Mouse (Mus musculus) thymus, adult 2 months (tissue): ENCODE measurements around the gene Pde4d. TPM values are rescaled to one million over a fixed set of nuclear protein-coding genes. Genes with fewer than 3 reads are reported as not detected.

Experiments
- DNase-seq: peaks from one replicate; pipeline ENCODE4 v3.0.0; 2021
- H3K27ac ChIP-seq: fragments of 200-500 bp; 2 replicates; pipeline ENCODE4 v1.5.1; 2012; ENCODE audit warnings: low read length, control low read depth; ENCODE audit not compliant: control insufficient read depth, insufficient read depth
- H3K27me3 ChIP-seq: fragments of 200-500 bp; 2 replicates; pipeline ENCODE4 v1.6.1; 2012; ENCODE audit warnings: mild to moderate bottlenecking, low read length, moderate library complexity, mixed read lengths; ENCODE audit not compliant: control insufficient read depth, insufficient read depth
- H3K36me3 ChIP-seq: fragments of 200-500 bp; 2 replicates; pipeline ENCODE4 v1.6.1; 2012; ENCODE audit warnings: mild to moderate bottlenecking, low read length, moderate library complexity; ENCODE audit not compliant: control insufficient read depth, insufficient read depth
- H3K4me1 ChIP-seq: fragments of 200-500 bp; replicated peaks from 2 replicates; pipeline ENCODE4 v1.6.1; 2012; ENCODE audit warnings: low read length; ENCODE audit not compliant: control insufficient read depth, insufficient read depth
- H3K4me3 ChIP-seq: fragments of 200-500 bp; 2 replicates; pipeline ENCODE4 v1.5.1; 2012; ENCODE audit warnings: mild to moderate bottlenecking, low read length, control low read depth, moderate library complexity; ENCODE audit not compliant: control insufficient read depth, insufficient read depth
- CTCF ChIP-seq: fragments of 200-500 bp; IDR thresholded peaks from 2 replicates; pipeline ENCODE4 v1.5.1; 2012; ENCODE audit warnings: mild to moderate bottlenecking, control low read depth, low read length, moderate library complexity, borderline replicate concordance; ENCODE audit not compliant: control insufficient read depth, poor library complexity, insufficient read depth; ENCODE audit errors: extremely low read depth
- POLR2A ChIP-seq: fragments of 200-500 bp; IDR thresholded peaks from 2 replicates; pipeline ENCODE4 v1.6.1; 2012; ENCODE audit warnings: mild to moderate bottlenecking, low read length, control low read depth, moderate library complexity; ENCODE audit not compliant: control insufficient read depth, poor library complexity, insufficient read depth; ENCODE audit errors: extremely low read depth
- WGBS: fragments of 180-500 bp; shearing (Covaris S2); methylation state at CpG from one replicate; pipeline ENCODE4 v1.1.7; 2018; 5-methylcytosine and 5-hydroxymethylcytosine counted together
- polyA plus RNA-seq: library from polyadenylated mRNA; depleted of rRNA; stranded (reverse); fragments of >200 nt; gene quantifications from 2 replicates; pipeline ENCODE4 v1.2.3, GENCODE M21; 2012

Gene Pde4d
- polyA plus RNA-seq, 1 experiment: 35.2 TPM

DNA sequence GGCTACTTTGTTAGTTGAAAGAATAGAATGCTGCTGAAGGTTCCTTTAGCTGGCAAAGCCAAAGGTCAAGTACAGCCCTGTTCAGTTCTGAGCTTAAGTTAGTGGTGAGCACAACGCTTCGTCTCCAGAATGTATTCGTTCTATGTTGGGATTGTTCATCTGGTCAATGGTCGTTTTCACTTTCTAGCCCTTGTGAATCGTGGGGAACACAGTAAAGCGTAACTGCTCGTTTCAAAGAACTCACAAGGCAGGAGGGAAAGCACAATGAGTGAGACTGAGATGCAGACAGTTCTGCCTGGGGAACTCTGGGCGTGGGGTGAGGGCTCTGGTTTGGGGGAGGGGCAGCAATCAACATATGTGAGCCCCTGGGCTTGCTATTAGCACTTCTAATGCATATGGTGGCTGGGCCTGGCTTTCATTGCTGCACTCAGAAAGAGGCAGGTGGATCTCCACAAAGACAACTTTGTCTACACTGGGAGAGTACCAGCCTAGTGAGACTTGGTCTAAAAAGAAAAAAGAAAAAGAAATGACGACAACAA, 1328.6 kb downstream of the Pde4d start:
- no peaks in the 10 kb centered on the region for H3K27me3 ChIP-seq
- no peak for TF ChIP-seq CTCF
- no peak for TF ChIP-seq POLR2A
- no peak overlapping the region for H3K27ac ChIP-seq
- no peaks in the 10 kb centered on the region for H3K36me3 ChIP-seq
- no peak overlapping the region for H3K4me3 ChIP-seq
- no peak for DNase-seq
- H3K4me1 ChIP-seq: peaks cover 2% of the 10 kb centered on the region; the same call in 1 of the 2 replicates
- WGBS: 92% methylated on average over 9 of the region's 9 CpGs

DNA sequence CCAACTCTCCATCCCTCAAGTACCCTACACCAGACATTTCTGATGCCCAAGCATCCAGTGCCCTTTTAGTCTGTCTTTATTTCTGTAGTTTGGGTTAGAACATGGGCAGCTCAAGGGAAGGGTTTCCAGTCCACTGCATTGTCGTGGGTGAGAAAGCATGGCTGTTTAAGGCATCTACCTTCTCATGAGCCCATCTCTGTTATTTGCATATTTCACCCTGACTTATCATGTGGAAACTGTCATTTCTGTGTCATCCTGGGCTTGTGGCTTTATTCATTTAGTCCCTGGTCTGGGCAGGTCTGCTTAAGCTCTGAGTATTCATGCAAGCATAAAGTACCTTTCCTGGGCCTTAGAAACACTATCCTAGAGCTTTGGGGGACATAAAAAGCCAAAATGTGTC, 1331.7 kb downstream of the Pde4d start:
- H3K27ac ChIP-seq: no peak overlapping the region
- no peaks in the 10 kb centered on the region for H3K27me3 ChIP-seq
- TF ChIP-seq POLR2A: no peak
- TF ChIP-seq CTCF: no peak
- DNase-seq: no peak
- WGBS: 95% methylated on average over 1 of the region's 1 CpGs
- no peaks in the 10 kb centered on the region for H3K36me3 ChIP-seq
- no peak overlapping the region for H3K4me3 ChIP-seq
- no peaks in the 10 kb centered on the region for H3K4me1 ChIP-seq

DNA sequence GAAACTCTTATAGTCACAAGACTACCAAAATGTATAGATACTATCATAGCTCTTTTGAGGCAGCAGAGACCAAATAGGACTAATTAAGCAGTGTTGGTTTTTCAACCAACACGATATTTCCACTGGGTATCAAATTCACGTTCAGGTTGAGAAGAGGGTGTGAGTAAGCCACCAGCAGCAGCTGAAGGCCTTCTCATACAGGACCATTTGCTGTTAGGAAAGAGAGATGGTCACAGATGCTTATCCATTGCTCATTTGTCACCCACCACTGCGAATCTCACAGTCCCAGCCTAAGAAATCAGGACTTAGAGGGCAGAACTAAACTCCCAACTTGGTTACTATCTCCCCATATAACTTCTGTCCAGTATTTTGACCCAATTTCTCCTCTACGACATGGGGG, 1338.9 kb downstream of the Pde4d start:
- Histone ChIP-seq H3K27me3 (no peaks in the 10 kb centered on the region), H3K27ac (no peak overlapping the region), H3K4me3 (no peak overlapping the region), H3K36me3 (no peaks in the 10 kb centered on the region), H3K4me1 (no peaks in the 10 kb centered on the region)
- WGBS: 98% methylated on average over 4 of the region's 4 CpGs
- TF ChIP-seq CTCF (no peak), POLR2A (no peak)
- no peak for DNase-seq

- DNase-seq: no peak
Observed at GRCm38 (mm10) chr13:109789151-109789550, 1339.4 kb downstream of the Pde4d start.

DNA sequence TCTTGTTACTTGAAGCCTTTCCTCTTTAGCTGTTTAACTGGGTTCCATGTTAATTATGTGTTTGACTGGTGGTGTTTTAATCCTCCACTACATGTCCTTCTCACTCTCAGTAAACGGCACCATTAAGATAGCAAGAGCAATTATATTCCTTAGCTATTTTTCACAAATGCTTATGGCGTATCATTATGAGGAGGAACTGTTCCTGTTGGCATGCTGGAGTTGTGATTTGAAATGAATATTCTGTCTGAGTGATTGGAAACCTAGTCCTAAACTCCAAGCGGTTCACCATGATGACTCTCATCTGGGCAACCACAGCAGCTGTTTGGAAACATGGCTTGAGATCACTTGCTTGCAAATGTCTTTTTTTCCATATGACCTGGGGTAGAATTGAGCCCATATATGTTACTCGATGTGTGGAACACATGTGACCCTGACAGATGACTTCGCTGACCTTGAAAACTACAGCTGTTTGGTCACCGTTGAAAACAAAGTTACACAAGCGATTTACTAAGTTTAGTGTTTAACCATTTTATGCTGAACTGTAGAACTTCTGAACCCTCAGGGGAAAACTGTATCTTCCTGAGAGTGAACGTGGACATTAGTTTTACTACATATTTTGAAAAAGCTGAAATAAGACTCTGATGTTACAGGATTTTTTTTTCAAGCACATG, 1340.4 kb downstream of the Pde4d start:
- 95% methylated on average over 8 of the region's 8 CpGs for WGBS
- H3K27me3 ChIP-seq: no peaks in the 10 kb centered on the region
- no peaks in the 10 kb centered on the region for H3K4me1 ChIP-seq
- TF ChIP-seq POLR2A: no peak
- no peak for TF ChIP-seq CTCF
- H3K36me3 ChIP-seq: no peaks in the 10 kb centered on the region
- no peak for DNase-seq
- no peak overlapping the region for H3K4me3 ChIP-seq
- no peak overlapping the region for H3K27ac ChIP-seq

More at GRCm38 (mm10) chr13:109789151-109789550, 1339.4 kb downstream of the Pde4d start:
- no peak overlapping the region for H3K27ac ChIP-seq
- H3K27me3 ChIP-seq: no peaks in the 10 kb centered on the region
- TF ChIP-seq CTCF (no peak), POLR2A (no peak)
- 44% methylated on average over 4 of the region's 4 CpGs for WGBS
- H3K4me3 ChIP-seq: no peak overlapping the region
- H3K36me3 ChIP-seq: no peaks in the 10 kb centered on the region
- no peaks in the 10 kb centered on the region for H3K4me1 ChIP-seq

DNA sequence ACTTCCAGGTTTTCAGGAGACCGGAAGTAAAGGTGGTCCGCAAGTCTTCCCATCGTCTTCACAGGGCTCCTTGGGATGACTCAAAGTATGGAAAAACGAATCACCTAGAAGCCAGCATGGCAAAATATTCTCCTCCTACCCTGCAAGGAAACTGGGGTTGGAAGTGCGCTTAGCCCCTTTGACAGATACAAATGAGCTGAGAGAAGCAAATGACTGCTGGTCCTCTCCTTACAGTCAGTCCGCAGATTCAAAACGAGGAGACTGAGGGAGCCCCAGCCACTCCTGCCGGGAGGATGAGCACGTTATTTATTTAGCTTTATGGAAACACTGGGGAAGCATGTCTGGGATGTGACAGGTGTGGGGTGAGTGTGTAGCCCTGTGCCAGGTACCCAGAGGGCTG, 1344.2 kb downstream of the Pde4d start:
- WGBS: 94% methylated on average over 9 of the region's 9 CpGs

GRCm38 (mm10) chr13:109798651-109799050, 1348.9 kb downstream of the Pde4d start:
- H3K4me3 ChIP-seq: no peak overlapping the region
- DNase-seq: no peak
- no peaks in the 10 kb centered on the region for H3K36me3 ChIP-seq
- no peak overlapping the region for H3K27ac ChIP-seq
- TF ChIP-seq POLR2A: no peak
- H3K4me1 ChIP-seq: no peaks in the 10 kb centered on the region
- WGBS: 92% methylated on average over 4 of the region's 4 CpGs
- H3K27me3 ChIP-seq: no peaks in the 10 kb centered on the region

More for the DNA sequence above, 1344.2 kb downstream of the Pde4d start:
- H3K4me3 ChIP-seq: no peak overlapping the region
- H3K27ac ChIP-seq: no peak overlapping the region
- no peaks in the 10 kb centered on the region for H3K36me3 ChIP-seq
- H3K27me3 ChIP-seq: no peaks in the 10 kb centered on the region
- H3K4me1 ChIP-seq: no peaks in the 10 kb centered on the region
- no peak for DNase-seq
- TF ChIP-seq CTCF: no peak
- no peak for TF ChIP-seq POLR2A
